Mouse (Mus musculus): ENCODE measurements around the gene Nrxn3. TPM values are rescaled to one million over a fixed set of nuclear protein-coding genes. Genes with fewer than 3 reads are reported as not detected.
A peak's percentile ranks its signal among the peaks of the same experiment; 100 is the strongest.

Nrxn3 gene
- polyA plus RNA-seq, 1 experiment from 2014 or later, result 0.31 TPM

GRCm38 (mm10) chr12:89255275-89255892 is 532.7 kb downstream of the Nrxn3 start:
- no peaks in the 10 kb centered on the region for H3K9me3 ChIP-seq (ENCODE audit: control insufficient read depth, low read length)
- H3K36me3 ChIP-seq (ENCODE audit: control insufficient read depth, insufficient read depth, low read length), result no peaks in the 10 kb centered on the region
- no peaks in the 10 kb centered on the region for H3K4me1 ChIP-seq (ENCODE audit: control insufficient read depth, insufficient read depth, low read length)
- DNase-seq (ENCODE audit: low spot score), result no peak
- no peak for ATAC-seq (ENCODE audit: insufficient number of reproducible peaks, low FRiP score, low TSS enrichment, low read depth)
- H3K4me3 ChIP-seq (ENCODE audit: low read depth, low read length), result no peak overlapping the region
- no peak overlapping the region for H3K9ac ChIP-seq (ENCODE audit: low read length)
- H3K27me3 ChIP-seq (ENCODE audit: control insufficient read depth, insufficient read depth, low read length), result no peaks in the 10 kb centered on the region
- 63% methylated on average over 4 of the region's 4 CpGs for WGBS
- no peak overlapping the region for H3K4me2 ChIP-seq (ENCODE audit: low read depth, severe bottlenecking)
- H3K27ac ChIP-seq (replicated peaks; ENCODE audit: low read depth, low read length), result no peak overlapping the region

GRCm38 (mm10) chr12:89258879-89259278 is 536.2 kb downstream of the Nrxn3 start:
- DNase-seq (ENCODE audit: low spot score) (no peak), ATAC-seq (ENCODE audit: insufficient number of reproducible peaks, low FRiP score, low TSS enrichment, low read depth) (no peak)
- Histone ChIP-seq H3K9ac (ENCODE audit: low read length) (no peak overlapping the region), H3K4me2 (ENCODE audit: low read depth, severe bottlenecking) (no peak overlapping the region), H3K4me1 (ENCODE audit: control insufficient read depth, insufficient read depth, low read length) (no peaks in the 10 kb centered on the region), H3K27me3 (ENCODE audit: control insufficient read depth, insufficient read depth, low read length) (no peaks in the 10 kb centered on the region), H3K27ac (replicated peaks; ENCODE audit: low read depth, low read length) (no peak overlapping the region), H3K4me3 (ENCODE audit: low read depth, low read length) (no peak overlapping the region), H3K36me3 (ENCODE audit: control insufficient read depth, insufficient read depth, low read length) (no peaks in the 10 kb centered on the region), H3K9me3 (ENCODE audit: control insufficient read depth, low read length) (no peaks in the 10 kb centered on the region)
- 92% methylated on average over 3 of the region's 3 CpGs for WGBS

- H3K4me1 ChIP-seq (ENCODE audit: control insufficient read depth, insufficient read depth, low read length), result no peaks in the 10 kb centered on the region
- no peaks in the 10 kb centered on the region for H3K9me3 ChIP-seq (ENCODE audit: control insufficient read depth, low read length)
- H3K9ac ChIP-seq (ENCODE audit: low read length), result no peak overlapping the region
- H3K4me2 ChIP-seq (ENCODE audit: low read depth, severe bottlenecking), result no peak overlapping the region
- ATAC-seq (ENCODE audit: insufficient number of reproducible peaks, low FRiP score, low TSS enrichment, low read depth) (no peak), DNase-seq (ENCODE audit: low spot score) (no peak)
- no peak overlapping the region for H3K27ac ChIP-seq (replicated peaks; ENCODE audit: low read depth, low read length)
- H3K36me3 ChIP-seq (ENCODE audit: control insufficient read depth, insufficient read depth, low read length), result no peaks in the 10 kb centered on the region
- no peaks in the 10 kb centered on the region for H3K27me3 ChIP-seq (ENCODE audit: control insufficient read depth, insufficient read depth, low read length)
- no peak overlapping the region for H3K4me3 ChIP-seq (ENCODE audit: low read depth, low read length)
- 87% methylated on average over 24 of the region's 24 CpGs for WGBS
These were observed 537.4 kb downstream of the Nrxn3 start for GRCm38 (mm10) chr12:89260076-89260475.

GRCm38 (mm10) chr12:89262261-89262660 is 539.6 kb downstream of the Nrxn3 start:
- no peak for DNase-seq (ENCODE audit: low spot score)
- Histone ChIP-seq H3K9ac (ENCODE audit: low read length) (no peak overlapping the region), H3K4me2 (ENCODE audit: low read depth, severe bottlenecking) (no peak overlapping the region), H3K4me1 (ENCODE audit: control insufficient read depth, insufficient read depth, low read length) (no peaks in the 10 kb centered on the region), H3K27ac (replicated peaks; ENCODE audit: low read depth, low read length) (no peak overlapping the region), H3K36me3 (ENCODE audit: control insufficient read depth, insufficient read depth, low read length) (no peaks in the 10 kb centered on the region), H3K4me3 (ENCODE audit: low read depth, low read length) (no peak overlapping the region), H3K9me3 (ENCODE audit: control insufficient read depth, low read length) (no peaks in the 10 kb centered on the region), H3K27me3 (ENCODE audit: control insufficient read depth, insufficient read depth, low read length) (no peaks in the 10 kb centered on the region)
- ATAC-seq (ENCODE audit: insufficient number of reproducible peaks, low FRiP score, low TSS enrichment, low read depth), result no peak
- WGBS, result 74% methylated on average over 1 of the region's 1 CpGs

- ATAC-seq (ENCODE audit: insufficient number of reproducible peaks, low FRiP score, low TSS enrichment, low read depth), result no peak
- Histone ChIP-seq H3K36me3 (ENCODE audit: control insufficient read depth, insufficient read depth, low read length) (no peaks in the 10 kb centered on the region), H3K4me3 (ENCODE audit: low read depth, low read length) (no peak overlapping the region), H3K9me3 (ENCODE audit: control insufficient read depth, low read length) (no peaks in the 10 kb centered on the region), H3K27ac (replicated peaks; ENCODE audit: low read depth, low read length) (no peak overlapping the region), H3K9ac (ENCODE audit: low read length) (no peak overlapping the region), H3K27me3 (ENCODE audit: control insufficient read depth, insufficient read depth, low read length) (no peaks in the 10 kb centered on the region), H3K4me1 (ENCODE audit: control insufficient read depth, insufficient read depth, low read length) (no peaks in the 10 kb centered on the region; the same call in 1 of the 2 replicates), H3K4me2 (ENCODE audit: low read depth, severe bottlenecking) (no peak overlapping the region)
- 67% methylated on average over 6 of the region's 6 CpGs for WGBS
- no peak for DNase-seq (ENCODE audit: low spot score)
These were observed 560.0 kb downstream of the Nrxn3 start for GRCm38 (mm10) chr12:89282362-89283343.

GRCm38 (mm10) chr12:89284412-89284811 is 561.7 kb downstream of the Nrxn3 start:
- no peak for DNase-seq (ENCODE audit: low spot score)
- no peak overlapping the region for H3K9ac ChIP-seq (ENCODE audit: low read length)
- no peaks in the 10 kb centered on the region; the same call in 1 of the 2 replicates for H3K4me1 ChIP-seq (ENCODE audit: control insufficient read depth, insufficient read depth, low read length)
- no peak for ATAC-seq (ENCODE audit: insufficient number of reproducible peaks, low FRiP score, low TSS enrichment, low read depth)
- no peaks in the 10 kb centered on the region for H3K9me3 ChIP-seq (ENCODE audit: control insufficient read depth, low read length)
- WGBS, result 81% methylated on average over 3 of the region's 3 CpGs
- no peaks in the 10 kb centered on the region for H3K36me3 ChIP-seq (ENCODE audit: control insufficient read depth, insufficient read depth, low read length)
- H3K4me3 ChIP-seq (ENCODE audit: low read depth, low read length), result no peak overlapping the region
- no peak overlapping the region for H3K27ac ChIP-seq (replicated peaks; ENCODE audit: low read depth, low read length)
- H3K27me3 ChIP-seq (ENCODE audit: control insufficient read depth, insufficient read depth, low read length), result no peaks in the 10 kb centered on the region
- no peak overlapping the region for H3K4me2 ChIP-seq (ENCODE audit: low read depth, severe bottlenecking)

GRCm38 (mm10) chr12:89287037-89287436 is 564.4 kb downstream of the Nrxn3 start:
- H3K9me3 ChIP-seq (ENCODE audit: control insufficient read depth, low read length), result no peaks in the 10 kb centered on the region
- DNase-seq (ENCODE audit: low spot score) (peak; percentile 23), ATAC-seq (ENCODE audit: insufficient number of reproducible peaks, low FRiP score, low TSS enrichment, low read depth) (no peak)
- H3K27ac ChIP-seq (replicated peaks; ENCODE audit: low read depth, low read length), result no peak overlapping the region
- no peaks in the 10 kb centered on the region for H3K27me3 ChIP-seq (ENCODE audit: control insufficient read depth, insufficient read depth, low read length)
- no peaks in the 10 kb centered on the region for H3K36me3 ChIP-seq (ENCODE audit: control insufficient read depth, insufficient read depth, low read length)
- H3K4me2 ChIP-seq (ENCODE audit: low read depth, severe bottlenecking), result no peak overlapping the region
- WGBS, result 18% methylated on average over 4 of the region's 4 CpGs
- no peaks in the 10 kb centered on the region; the same call in 1 of the 2 replicates for H3K4me1 ChIP-seq (ENCODE audit: control insufficient read depth, insufficient read depth, low read length)
- H3K4me3 ChIP-seq (ENCODE audit: low read depth, low read length), result no peak overlapping the region
- H3K9ac ChIP-seq (ENCODE audit: low read length), result no peak overlapping the region

GRCm38 (mm10) chr12:89289589-89290274 is 567.1 kb downstream of the Nrxn3 start:
- 70% methylated on average over 4 of the region's 4 CpGs for WGBS
- Histone ChIP-seq H3K4me1 (ENCODE audit: control insufficient read depth, insufficient read depth, low read length) (no peaks in the 10 kb centered on the region; the same call in 1 of the 2 replicates), H3K4me2 (ENCODE audit: low read depth, severe bottlenecking) (no peak overlapping the region), H3K27me3 (ENCODE audit: control insufficient read depth, insufficient read depth, low read length) (no peaks in the 10 kb centered on the region), H3K9me3 (ENCODE audit: control insufficient read depth, low read length) (no peaks in the 10 kb centered on the region), H3K27ac (replicated peaks; ENCODE audit: low read depth, low read length) (no peak overlapping the region), H3K4me3 (ENCODE audit: low read depth, low read length) (no peak overlapping the region), H3K36me3 (ENCODE audit: control insufficient read depth, insufficient read depth, low read length) (no peaks in the 10 kb centered on the region), H3K9ac (ENCODE audit: low read length) (no peak overlapping the region)
- no peak for DNase-seq (ENCODE audit: low spot score)
- no peak for ATAC-seq (ENCODE audit: insufficient number of reproducible peaks, low FRiP score, low TSS enrichment, low read depth)
